Mouse (Mus musculus): ENCODE data around the gene Msantd1. TPM values are rescaled to one million over a fixed set of nuclear protein-coding genes. Genes with fewer than 3 reads are reported as not detected.
A peak's percentile ranks its signal among the peaks of the same experiment; 100 is the strongest.
"Not testable (repeated sequence)": the region's sequence is repeated elsewhere in the genome, so short reads cannot be mapped to it uniquely, and the experiment has no call there.

The Msantd1 gene
- 10 to 100 TPM; 10.1 to 10.3 TPM for total RNA-seq (2021)
- long read RNA-seq, experiment 1, partial matches to known transcripts, result 0 of 5 reads
- long read RNA-seq, experiment 1, other reads (novel, unspliced or antisense), result 4 of 5 reads
- long read RNA-seq, experiment 2, partial matches to known transcripts, result 0 of 6 reads
- long read RNA-seq, experiment 2, other reads (novel, unspliced or antisense), result 3 of 6 reads

DNA sequence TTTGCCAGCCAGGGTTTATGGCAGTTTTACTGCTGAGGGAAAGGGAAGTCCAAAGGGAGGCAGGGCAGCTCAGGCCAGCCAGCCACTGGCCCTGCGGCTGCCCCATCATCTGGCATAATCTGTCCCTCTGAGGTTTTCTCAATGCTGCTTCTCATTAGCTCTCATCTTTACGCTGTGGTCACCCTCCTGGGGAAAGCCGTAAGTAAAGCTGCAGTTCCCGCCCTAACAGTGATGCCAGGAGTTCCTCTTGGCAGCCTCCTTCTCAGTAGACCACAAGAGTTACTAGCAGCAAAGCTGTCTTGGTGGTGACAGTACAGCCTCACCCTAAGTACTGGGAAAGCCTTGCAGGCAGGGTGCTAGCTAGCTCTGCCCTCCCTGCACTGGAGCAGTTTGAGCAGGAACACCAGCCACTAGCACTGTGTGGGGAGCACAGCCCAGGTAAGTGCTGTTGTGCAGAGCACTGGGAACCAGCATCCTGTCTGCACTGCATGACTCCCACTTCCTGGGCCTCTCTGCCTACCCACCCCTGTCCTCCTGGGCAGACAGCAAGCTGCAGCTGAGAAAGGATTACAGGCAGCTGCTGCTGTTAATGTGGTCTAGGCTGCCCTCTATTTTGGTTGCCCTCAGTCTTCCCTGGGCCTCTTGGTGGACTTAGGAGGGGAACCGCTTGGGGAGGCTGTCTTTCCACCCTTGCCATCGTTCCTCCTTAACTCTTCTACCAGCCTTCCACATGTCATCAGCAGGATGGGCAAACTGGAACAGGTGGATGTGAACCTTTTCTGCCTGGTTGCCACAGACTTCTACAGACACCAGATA lies at the start of gene Msantd1:
Gene Msantd1 (plus strand): TSS at position 103 of the 816 bp plus-strand sequence.
- DNase-seq (ENCODE audit: low spot score in 2 of 2), result no peak
- intact Hi-C loops (cut with DNase I), result no loop called here

DNA sequence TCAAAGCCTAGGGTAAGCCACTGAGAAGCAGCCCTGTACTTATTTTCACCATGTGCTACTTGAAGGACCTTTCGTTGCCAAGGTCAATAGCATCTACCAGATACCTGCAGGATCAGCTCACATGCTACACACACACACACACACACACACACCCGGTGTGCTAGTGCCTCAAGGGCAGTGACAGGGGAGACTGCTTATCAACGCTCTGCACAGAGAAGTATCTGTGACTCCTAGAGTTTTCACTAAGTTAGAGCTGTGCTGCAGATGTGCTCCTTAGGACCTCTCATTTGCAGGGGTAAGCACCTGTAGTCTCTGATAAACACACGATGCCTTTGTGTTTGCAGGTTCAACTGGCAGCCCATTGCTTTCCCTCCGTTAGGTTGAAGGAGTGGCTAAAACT lies 42.4 kb upstream of the Msantd1 start:
- no peak for DNase-seq (ENCODE audit: low spot score in 2 of 2)

DNA sequence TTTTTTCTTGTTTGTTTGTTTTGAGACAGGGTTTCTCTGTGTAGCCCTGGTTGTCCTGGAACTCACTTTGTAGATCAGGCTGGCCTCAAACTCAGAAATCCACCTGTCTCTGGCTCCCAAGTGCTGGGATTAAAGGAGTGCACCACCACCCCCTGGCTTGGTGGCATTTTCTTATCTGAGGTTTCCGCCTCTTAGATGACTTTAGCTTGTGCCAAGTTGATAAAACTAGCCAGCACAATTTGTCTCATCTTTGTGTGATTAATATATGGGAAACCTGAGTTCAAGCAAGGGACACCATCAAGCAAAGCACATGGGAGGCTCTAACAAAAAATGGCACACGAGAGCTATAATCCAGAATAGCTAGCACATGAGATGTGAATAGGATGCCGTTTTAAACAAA lies 27.5 kb upstream of the Msantd1 start:
- intact Hi-C loops (cut with DNase I); DNase-seq (ENCODE audit: low spot score in 2 of 2): not testable (repeated sequence)

More for the DNA sequence above, 42.4 kb upstream of the Msantd1 start:
- intact Hi-C loops (cut with DNase I), result no loop called here

- intact Hi-C loops (cut with DNase I), result no loop called here
- DNase-seq (ENCODE audit: low spot score in 2 of 2), result no peak
Measured at GRCm38 (mm10) chr5:34881023-34881422, 26.8 kb upstream of the Msantd1 start.

DNA sequence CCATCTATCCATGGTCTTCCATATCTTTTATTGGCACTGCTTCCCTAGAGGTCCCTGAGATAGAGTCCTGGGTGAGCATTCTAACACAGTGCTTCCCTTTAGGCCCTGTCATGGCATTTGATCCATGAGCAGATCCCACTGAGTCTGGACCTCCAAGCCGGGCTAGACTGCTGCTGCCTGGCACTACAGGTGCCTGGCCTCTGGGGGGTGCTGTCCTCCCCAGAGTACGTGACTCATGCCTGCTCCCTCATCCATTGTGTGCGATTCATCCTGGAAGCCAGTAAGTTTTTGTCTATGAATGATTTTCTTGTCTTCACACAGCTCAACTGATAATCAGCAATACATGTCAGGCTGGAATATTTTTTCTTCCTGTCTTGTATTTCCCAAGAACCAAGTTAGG lies 22.6 kb upstream of the Msantd1 start:
- intact Hi-C loops (cut with DNase I), result no loop called here
- DNase-seq (ENCODE audit: low spot score in 2 of 2), result no peak

DNA sequence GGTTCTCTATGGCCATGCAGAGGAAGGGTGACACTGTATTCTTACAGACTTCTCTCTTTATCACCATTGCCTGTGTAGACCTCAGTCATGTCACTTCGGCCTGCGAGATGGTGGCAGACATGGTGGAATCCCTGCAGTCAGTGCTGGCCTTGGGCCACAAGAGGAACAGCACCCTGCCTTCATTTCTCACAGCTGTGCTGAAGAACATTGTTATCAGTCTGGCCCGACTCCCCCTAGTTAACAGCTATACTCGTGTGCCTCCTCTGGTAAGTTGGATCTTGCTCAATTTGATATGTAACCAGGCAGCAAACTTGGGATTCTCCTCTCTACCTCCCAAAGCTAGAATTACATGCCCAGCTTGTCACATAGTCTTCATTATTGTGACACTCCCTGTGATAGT lies 18.6 kb upstream of the Msantd1 start:
- DNase-seq (ENCODE audit: low spot score in 2 of 2), result no peak
- intact Hi-C loops (cut with DNase I), result no loop called here

GRCm38 (mm10) chr5:34896697-34897453 lies 10.9 kb upstream of the Msantd1 start:
- DNase-seq (ENCODE audit: low spot score in 2 of 2), result no peak
- intact Hi-C loops (cut with DNase I), result no loop called here

DNA sequence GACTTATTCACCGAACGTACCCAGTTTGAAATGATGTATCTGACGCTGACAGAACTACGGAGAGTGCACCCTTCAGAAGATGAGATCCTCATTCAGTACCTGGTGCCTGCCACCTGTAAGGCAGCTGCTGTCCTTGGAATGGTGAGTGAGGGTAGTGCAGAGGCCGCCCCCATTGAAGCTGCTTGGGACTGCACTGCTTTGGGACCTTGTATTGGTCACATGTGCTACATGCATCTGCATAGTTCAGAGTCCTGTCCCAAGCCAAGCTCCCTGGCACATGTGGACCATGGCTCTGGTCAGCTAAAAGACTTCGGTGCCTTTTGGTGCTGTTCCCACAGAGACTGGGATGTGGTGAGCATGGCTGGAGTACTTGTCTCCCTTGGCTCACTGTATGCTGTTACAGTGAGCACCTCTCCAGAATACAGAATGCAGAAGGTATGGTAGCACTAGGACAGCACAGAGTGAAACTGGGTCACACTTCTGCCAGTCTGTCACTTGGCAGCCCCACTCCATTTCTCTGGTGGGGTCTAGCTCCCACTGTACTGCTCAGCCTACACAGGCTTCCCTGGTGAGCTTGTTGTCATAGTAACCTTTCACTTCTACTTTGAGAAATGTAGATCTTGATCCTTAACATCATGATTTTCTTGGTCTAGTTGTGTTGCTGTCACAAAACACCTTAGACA lies 7.9 kb upstream of the Msantd1 start:
- intact Hi-C loops (cut with DNase I), result no loop called here
- peak in 1 of 2 experiments; percentile 53 for DNase-seq (ENCODE audit: low spot score in 2 of 2)

- no peak for DNase-seq (ENCODE audit: low spot score in 2 of 2)
- intact Hi-C loops (cut with DNase I), result no loop called here
Measured at GRCm38 (mm10) chr5:34902371-34902770, 5.4 kb upstream of the Msantd1 start.

- peak; percentile 61 to 63 for DNase-seq (ENCODE audit: low spot score in 2 of 2)
- intact Hi-C loops (cut with DNase I), result no loop called here
Measured at GRCm38 (mm10) chr5:34902811-34903385, 4.9 kb upstream of the Msantd1 start.

DNA sequence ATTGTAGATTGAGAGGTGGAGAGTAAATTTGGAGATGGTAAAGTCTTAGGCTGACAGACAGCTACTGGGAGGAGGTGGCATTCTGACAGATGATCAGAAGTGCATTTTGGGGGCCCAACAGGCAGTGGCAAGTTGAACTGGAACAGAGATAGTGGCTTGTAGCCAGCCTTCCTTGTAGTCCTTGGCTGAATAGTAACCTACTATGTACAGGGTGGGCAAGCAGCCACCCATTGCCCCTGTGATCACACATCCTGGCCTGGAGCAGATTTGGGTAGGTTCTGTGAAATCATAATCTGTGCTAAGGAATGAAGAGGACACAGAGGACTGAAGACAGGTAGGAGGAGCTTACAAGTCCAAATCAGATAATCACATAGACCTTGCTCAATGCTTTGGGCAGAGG lies 3.4 kb upstream of the Msantd1 start:
- no peak for DNase-seq (ENCODE audit: low spot score in 2 of 2)
- intact Hi-C loops (cut with DNase I), result no loop called here

DNA sequence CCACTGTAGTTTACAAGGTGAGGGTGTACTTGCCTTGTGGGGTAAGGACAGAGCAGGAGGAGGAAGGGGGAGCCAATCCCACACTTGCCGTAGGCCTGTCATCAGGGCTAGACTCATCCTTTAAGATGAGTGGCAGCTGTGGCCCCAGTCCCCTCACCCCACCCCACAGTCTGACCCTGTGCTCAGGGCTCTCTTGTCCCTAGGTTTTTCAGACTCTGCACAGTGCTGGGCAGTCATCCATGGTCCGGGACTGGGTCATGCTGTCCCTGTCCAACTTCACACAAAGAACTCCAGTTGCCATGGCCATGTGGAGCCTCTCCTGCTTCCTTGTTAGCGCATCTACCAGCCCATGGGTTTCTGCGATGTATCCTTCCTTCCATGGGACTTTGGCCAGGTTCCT lies 582 bp upstream of the Msantd1 start:
- no peak for DNase-seq (ENCODE audit: low spot score in 2 of 2)
- intact Hi-C loops (cut with DNase I), result no loop called here

- no peak for DNase-seq (ENCODE audit: low spot score in 2 of 2)
- intact Hi-C loops (cut with DNase I), result no loop called here
Measured at GRCm38 (mm10) chr5:34908726-34909633, 1.2 kb downstream of the Msantd1 start.

DNA sequence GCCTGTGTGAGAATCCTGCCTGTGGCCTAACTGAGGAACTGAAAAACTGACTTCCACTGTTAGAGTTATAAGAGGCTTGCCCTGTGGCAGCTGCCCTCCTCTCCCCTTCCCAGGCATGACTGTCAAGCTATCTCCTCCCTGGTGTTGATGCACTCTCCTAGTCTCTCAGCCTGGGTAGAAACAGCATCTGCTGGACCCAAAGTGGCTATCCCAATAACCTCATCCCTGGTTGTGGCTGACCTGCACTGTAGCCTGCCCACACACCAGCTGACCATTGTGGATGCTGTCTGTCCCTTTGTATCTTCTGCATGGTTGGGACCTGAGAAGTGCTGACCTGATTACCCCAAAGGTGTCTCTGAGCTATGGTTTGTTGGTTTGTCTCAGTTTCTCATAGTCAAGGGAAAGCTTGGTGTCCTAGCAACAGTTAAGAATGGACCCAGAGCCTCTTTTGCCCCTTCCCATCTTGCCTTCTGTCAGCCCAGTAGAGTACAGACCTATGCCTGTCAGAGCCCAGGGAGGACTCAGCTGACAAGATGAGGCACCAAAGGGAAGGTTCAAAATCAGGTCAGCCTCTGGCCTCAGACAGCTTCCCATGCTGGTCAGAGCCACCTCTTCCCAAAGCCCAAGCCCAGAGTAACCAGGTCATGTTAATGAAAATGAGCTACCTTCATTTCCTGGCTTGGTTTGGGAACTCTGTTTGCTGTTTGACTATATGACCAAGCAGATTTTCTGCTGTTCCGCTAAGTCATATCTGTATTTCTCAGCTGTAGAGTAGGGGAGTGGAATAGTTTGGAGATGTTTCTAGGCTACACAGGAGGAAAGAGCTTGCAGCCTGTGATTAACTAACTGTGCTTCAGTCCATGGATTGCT lies 2.1 kb downstream of the Msantd1 start:
- intact Hi-C loops (cut with DNase I), result loop anchor here (10.0 kb wide), 1 partner anchor 75 kb away; no protein-coding TSS in a partner anchor
- DNase-seq (ENCODE audit: low spot score in 2 of 2), result no peak

DNA sequence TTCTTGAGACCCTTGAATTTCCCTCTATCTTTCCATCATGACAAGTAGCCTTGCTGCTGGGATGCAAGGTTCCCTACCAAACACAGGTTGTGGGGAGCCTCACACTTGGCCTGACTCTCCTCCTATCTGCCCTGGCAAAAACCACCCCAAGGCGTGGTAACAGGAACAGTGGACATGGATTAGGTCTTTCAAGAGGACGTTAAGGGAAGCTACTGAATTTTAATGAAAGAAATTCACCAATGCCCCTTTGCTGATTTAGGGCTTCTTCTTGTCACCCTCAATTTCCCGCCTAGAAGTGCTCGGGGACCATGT lies 2.6 kb downstream of the Msantd1 start:
- intact Hi-C loops (cut with DNase I), result loop anchor here (10.0 kb wide), 1 partner anchor 74 kb away; no protein-coding TSS in a partner anchor
- no peak for DNase-seq (ENCODE audit: low spot score in 2 of 2)

- intact Hi-C loops (cut with DNase I), result loop anchor here (2.0 to 10.0 kb wide), 3 partner anchors 69 to 127 kb away; no protein-coding TSS in a partner anchor
- DNase-seq (ENCODE audit: low spot score in 2 of 2), result peak; percentile 88 to 89
Measured at GRCm38 (mm10) chr5:34915801-34916200, 8.0 kb downstream of the Msantd1 start.

DNA sequence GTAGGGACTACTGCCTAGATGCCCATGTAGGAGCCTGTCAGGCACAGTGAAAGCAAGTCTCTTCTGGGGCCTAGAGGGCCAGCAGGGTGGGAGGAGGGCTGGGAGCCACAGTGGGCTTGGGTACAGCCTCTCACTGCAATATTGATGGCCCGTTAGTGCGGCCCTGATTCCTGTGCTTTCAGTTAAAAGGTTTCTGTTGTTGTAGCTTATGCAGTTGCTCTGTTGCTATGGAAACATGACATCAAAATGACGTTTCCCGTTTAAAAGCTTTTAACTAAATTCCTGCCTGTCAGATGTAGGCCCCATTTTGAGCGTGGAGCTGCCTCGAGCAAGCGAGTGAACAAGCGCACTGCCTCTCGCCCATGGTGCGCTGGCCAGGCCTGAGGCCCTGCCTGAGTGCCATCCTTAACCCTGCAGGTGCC lies 9.4 kb downstream of the Msantd1 start:
- DNase-seq (ENCODE audit: low spot score in 2 of 2), result peak; percentile 57 to 75
- intact Hi-C loops (cut with DNase I), result loop anchor here (2.0 to 10.0 kb wide), 3 partner anchors 68 to 126 kb away; no protein-coding TSS in a partner anchor
